Mouse (Mus musculus): ENCODE measurements at regions not wholly inside any gene's neighbourhood (a gene's known extent, or its start where the extent isn't known, plus 50 kb on each side); places are given as distances from the start of the nearest gene placed in this dataset.

DNA sequence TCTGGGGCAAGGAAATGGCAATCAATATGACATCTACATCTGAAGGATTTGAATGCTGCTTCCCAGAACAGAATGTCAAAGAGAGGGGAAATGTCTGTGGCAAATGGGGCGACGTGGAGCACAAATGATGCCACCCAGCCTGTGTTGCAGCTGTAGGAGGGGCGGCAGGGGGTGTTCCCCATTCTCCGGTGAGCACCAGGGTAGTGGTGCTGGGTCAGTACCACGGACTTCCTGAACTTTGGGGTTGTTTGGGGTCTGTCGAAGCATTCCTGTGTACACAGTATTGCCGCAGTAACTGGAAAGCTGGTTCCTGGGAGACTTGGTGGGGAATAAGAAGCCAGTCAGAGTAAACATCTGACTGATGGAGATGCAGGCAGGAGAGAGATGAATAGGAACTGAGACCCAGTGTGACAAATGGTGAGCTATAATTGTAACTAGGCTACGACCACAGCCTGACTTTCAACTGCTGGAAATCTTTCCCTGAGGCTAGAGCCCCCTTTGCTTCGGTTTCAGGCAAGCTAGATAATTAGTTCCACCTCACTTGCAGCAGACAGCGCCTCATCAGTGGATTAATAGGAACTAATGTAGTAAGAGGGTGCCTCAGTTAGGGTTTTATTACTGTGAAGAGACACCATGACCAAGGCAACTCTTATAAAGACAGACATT lies 53.9 kb upstream of the Tom1l1 start:
- TF ChIP-seq CTCF (IDR thresholded peaks at IDR 0.05; ENCODE audit: low read depth): no peak
- Histone ChIP-seq H3K27me3 (ENCODE audit: insufficient read depth, low read length) (no peaks in the 10 kb centered on the region), H3K4me1 (ENCODE audit: insufficient read depth) (no peaks in the 10 kb centered on the region), H3K9me3 (ENCODE audit: low read length) (no peaks in the 10 kb centered on the region), H3K4me3 (ENCODE audit: low read depth, low read length) (no peak overlapping the region), H3K27ac (ENCODE audit: low read depth, low read length) (no peak overlapping the region), H3K4me2 (ENCODE audit: low read depth) (no peak overlapping the region), H3K9ac (no peak overlapping the region), H3K36me3 (ENCODE audit: insufficient read depth) (no peaks in the 10 kb centered on the region)
- WGBS: 65% methylated on average over 10 of the region's 10 CpGs
- no peak for DNase-seq
- no peak for ATAC-seq

- no peak overlapping the region for H3K4me3 ChIP-seq (ENCODE audit: low read depth, low read length)
- no peak overlapping the region for H3K4me2 ChIP-seq (ENCODE audit: low read depth)
- no peak for DNase-seq
- no peak for TF ChIP-seq CTCF (IDR thresholded peaks at IDR 0.05; ENCODE audit: low read depth)
- H3K36me3 ChIP-seq (ENCODE audit: insufficient read depth): no peaks in the 10 kb centered on the region
- H3K9ac ChIP-seq: no peak overlapping the region
- no peaks in the 10 kb centered on the region for H3K27me3 ChIP-seq (ENCODE audit: insufficient read depth, low read length)
- ATAC-seq: no peak
- 66% methylated on average over 3 of the region's 3 CpGs for WGBS
- H3K4me1 ChIP-seq (ENCODE audit: insufficient read depth): no peaks in the 10 kb centered on the region
- H3K27ac ChIP-seq (ENCODE audit: low read depth, low read length): no peak overlapping the region
- no peaks in the 10 kb centered on the region for H3K9me3 ChIP-seq (ENCODE audit: low read length)
These were observed 51.3 kb upstream of the Tom1l1 start for GRCm38 (mm10) chr11:90739501-90739900.

DNA sequence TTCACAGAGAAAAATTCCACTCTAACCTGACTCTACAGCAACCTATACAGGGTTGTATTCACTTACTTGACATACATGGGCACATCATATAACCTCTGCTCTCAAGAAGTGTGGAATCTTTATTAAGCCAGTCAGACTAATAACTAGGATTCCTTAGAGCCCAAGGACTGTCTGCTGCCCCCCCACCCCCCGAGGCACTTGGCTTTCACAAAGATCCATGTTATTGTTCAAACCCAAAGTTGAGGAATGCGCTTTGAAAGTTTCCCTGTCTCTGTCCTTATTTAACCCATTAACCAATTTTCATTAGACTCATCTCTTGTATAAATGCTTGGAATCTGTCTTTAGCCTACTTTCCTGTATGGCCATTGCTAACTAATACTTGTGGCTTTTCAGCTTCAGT lies 50.6 kb upstream of the Tom1l1 start:
- WGBS: 53% methylated on average over 2 of the region's 2 CpGs

More for the DNA sequence above, 50.6 kb upstream of the Tom1l1 start:
- no peaks in the 10 kb centered on the region for H3K36me3 ChIP-seq (ENCODE audit: insufficient read depth)
- no peaks in the 10 kb centered on the region for H3K27me3 ChIP-seq (ENCODE audit: insufficient read depth, low read length)
- no peaks in the 10 kb centered on the region for H3K9me3 ChIP-seq (ENCODE audit: low read length)
- H3K4me2 ChIP-seq (ENCODE audit: low read depth): no peak overlapping the region
- no peak for DNase-seq
- no peak overlapping the region for H3K4me3 ChIP-seq (ENCODE audit: low read depth, low read length)
- no peak overlapping the region for H3K27ac ChIP-seq (ENCODE audit: low read depth, low read length)
- ATAC-seq: no peak
- H3K4me1 ChIP-seq (ENCODE audit: insufficient read depth): no peaks in the 10 kb centered on the region
- no peak overlapping the region for H3K9ac ChIP-seq
- TF ChIP-seq CTCF (IDR thresholded peaks at IDR 0.05; ENCODE audit: low read depth): no peak

Data from forebrain, postnatal 0 days (tissue).